Mouse (Mus musculus) adrenal gland, postnatal 25 days (tissue): ENCODE results near the gene Col4a2. TPM values are rescaled to one million over a fixed set of nuclear protein-coding genes. Genes with fewer than 3 reads are reported as not detected.

Experiments
- DNase-seq: peaks from one replicate; pipeline ENCODE4 v3.0.0; 2021; ENCODE audit warnings: mixed read lengths
- total RNA-seq: library from RNA; stranded (reverse); gene quantifications from 2 replicates; pipeline ENCODE4 v1.2.3, GENCODE M21; 2021

Gene Col4a2
- total RNA-seq, 1 experiment from 2014 or later = 214 TPM

DNA sequence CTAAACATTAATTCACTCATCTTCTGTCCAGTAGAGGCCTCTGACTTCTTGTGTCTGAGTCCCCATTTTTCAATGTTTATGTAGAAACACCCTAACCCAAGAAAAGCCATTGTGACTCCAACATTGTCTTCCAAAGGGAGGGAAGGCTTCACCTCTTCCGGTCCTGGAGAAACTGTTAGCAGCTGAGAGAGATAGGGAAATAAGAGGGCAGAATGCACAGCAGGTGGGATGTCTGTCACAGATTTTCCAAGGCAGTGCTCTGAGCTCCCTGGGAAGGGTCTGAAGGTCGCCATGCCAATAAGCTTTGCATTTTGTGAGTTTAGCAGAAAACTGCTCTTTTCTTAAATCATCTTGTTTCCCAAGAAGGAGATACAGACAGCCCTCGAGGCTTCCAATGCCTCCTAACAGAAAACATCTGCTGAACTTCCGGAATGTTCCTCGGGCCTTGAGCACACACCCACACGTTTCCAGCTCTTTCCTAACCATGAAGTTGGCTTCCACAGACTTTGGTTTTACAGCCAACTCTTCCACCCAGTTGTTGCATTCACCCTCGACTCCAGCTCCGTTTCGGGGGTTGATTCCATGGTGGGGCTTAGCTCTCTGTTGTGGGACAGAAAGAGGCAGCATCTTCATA is 72.8 kb downstream of the Col4a2 start:
- DNase-seq = no peak

- DNase-seq = no peak
These were observed 74.7 kb downstream of the Col4a2 start for GRCm38 (mm10) chr8:11387282-11387681.

GRCm38 (mm10) chr8:11389275-11390050 is 76.9 kb downstream of the Col4a2 start:
- DNase-seq = no peak

GRCm38 (mm10) chr8:11392739-11393138 is 80.1 kb downstream of the Col4a2 start:
- peak; percentile 78 for DNase-seq

GRCm38 (mm10) chr8:11393161-11393560 is 80.6 kb downstream of the Col4a2 start:
- no peak for DNase-seq

- DNase-seq = no peak
These were observed 81.0 kb downstream of the Col4a2 start for GRCm38 (mm10) chr8:11393607-11394006.

DNA sequence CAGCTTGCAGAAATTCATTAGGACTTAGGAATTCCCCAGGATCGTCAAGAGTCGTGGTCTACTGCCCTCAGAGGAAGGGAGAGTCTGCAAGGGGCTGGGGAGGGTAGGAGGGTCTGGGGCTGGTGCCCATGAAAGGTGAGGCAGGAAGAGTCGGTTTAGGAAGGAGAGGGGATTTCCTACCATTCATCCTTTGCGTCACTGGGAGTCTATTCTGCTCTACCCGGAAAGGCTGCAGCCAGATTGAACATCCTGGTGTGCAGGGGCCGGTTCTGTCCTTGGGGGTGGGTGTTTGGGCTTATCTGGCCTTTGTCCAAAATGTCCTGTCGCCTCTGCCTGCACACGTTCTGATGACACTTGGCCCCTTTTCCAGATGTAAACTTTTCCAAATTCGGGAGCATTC is 82.2 kb downstream of the Col4a2 start:
- no peak for DNase-seq

DNA sequence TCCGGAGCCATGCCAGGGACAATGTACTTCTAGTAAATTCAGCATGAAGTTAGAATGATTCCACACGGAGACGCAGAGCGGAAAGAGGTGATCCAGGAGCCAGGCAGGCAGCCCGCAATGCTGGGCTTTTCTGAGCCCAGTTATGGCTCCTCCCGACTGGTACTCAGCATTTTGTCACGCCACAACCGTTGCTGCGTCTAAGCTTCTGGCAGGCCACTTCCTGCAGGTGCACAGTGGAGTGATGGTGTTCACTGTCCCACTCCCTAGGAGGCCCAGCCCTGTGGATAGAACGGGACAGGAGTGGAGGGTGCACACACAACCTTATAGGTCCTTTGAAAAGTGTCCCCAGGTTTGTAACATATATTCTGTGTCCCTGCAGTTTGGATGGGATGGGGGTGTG is 83.0 kb downstream of the Col4a2 start:
- DNase-seq = no peak

DNA sequence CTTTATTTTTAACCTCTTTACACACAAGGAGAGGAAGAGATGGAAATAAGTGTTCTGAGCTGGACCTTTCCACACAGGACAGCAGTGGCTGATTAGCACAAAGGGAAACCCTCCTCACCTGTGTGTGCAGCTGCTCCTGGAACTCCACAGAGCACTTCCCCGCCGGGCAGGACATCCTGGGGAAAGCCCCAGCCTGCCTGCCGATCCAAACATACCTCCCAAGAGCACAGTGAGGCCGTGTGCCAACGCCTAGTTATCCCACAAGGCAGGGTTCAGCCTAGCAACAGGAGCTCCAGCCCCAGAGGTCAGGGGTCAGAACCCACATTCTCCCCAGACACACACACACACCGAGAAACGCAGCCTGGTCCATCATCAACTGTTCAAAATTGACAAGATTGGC is 83.5 kb downstream of the Col4a2 start:
- DNase-seq = no peak

DNA sequence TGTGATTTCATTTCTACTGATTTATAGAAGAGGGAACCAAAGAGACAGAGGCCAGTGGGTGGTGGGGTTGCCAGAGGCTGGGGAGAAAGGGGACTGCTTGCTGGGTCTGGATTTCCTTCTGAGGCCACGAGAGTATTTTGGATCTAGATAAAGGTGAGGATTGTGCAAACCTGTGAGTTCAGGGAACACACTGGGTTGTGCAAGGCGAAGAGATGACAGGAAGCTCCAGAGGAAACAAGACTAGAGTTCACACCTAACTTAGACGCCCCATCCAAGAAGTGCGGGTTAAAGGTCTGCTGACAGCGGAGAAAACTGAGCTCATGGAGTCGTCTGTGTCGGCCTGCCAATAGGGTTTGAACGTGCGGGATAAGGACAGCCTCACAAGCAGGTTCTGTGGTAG is 84.5 kb downstream of the Col4a2 start:
- no peak for DNase-seq

DNA sequence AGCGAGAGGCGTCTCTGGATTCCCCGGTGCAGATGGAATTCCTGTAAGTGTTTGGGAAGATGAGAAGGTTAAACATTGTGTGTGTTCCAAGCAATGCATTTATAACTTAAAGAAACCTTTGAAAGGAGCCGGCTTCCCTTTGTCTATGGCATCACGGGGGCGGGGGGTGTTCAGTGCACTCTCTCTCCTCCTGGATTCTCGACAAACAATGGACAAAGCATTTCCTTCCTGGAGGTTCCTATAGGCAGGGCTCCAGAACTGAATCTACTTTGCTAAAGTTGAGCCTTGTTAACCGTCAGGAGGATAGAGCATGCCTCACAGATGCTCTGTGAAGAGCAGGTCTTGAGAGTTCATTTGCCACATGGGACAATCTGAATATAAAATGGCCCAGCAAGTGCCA is 87.1 kb downstream of the Col4a2 start:
- no peak for DNase-seq

DNA sequence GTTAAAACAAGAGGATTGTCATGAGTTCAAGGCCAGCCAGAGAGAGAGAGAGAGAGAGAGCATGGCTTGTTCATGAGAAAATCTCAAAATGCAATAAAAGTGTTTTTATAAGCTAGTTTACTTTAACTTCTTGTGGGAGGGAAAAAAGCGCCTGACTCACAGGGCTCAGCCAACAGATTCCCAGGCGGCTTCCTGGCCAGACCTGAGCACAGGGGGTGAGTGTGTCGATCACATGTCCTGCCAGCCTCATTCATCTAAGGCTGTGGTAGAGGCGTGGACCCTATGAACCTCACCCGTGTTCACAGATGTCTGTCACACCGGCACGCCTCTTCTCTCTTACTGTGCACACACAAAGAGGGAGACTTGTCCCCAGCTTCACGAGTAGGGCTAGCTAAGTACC is 87.6 kb downstream of the Col4a2 start:
- no peak for DNase-seq

- no peak for DNase-seq
These were observed 88.6 kb downstream of the Col4a2 start for GRCm38 (mm10) chr8:11401183-11401582.

- DNase-seq = no peak
These were observed 89.6 kb downstream of the Col4a2 start for GRCm38 (mm10) chr8:11402220-11402619.

- DNase-seq = no peak
These were observed 91.2 kb downstream of the Col4a2 start for GRCm38 (mm10) chr8:11403813-11404212.

GRCm38 (mm10) chr8:11404614-11405013 is 92.0 kb downstream of the Col4a2 start:
- no peak for DNase-seq

- DNase-seq = peak; percentile 45
These were observed 93.3 kb downstream of the Col4a2 start for GRCm38 (mm10) chr8:11405722-11406481.

DNA sequence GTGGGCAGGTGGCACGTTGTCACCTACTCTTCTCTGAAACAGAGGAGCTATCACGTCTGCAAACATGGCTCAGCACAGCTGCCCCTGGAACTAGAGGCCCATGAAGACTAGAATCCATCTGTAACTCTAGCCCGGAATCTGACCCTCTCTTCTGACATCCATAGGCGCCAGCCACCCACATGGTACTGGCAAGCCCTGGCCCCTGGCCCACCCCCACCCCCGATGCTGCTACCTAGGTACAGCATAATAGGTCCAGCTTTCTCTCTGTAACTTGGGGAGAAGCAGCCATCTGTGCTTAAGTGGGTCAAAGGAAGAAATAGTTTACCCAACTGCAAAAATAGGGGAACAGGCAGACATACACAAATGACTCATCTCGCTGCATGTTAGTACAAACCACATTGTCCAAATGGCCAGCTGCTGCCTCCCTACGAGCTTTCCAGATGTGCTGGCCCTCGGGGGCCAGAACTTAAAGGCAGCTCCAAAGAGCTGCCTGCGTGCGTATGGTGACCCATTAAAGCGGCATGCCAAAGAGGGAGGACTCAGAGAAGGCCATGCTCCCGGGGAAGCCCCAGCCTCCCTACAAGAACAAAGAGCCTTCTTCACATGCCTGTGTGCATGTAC is 99.0 kb downstream of the Col4a2 start:
- DNase-seq = no peak

DNA sequence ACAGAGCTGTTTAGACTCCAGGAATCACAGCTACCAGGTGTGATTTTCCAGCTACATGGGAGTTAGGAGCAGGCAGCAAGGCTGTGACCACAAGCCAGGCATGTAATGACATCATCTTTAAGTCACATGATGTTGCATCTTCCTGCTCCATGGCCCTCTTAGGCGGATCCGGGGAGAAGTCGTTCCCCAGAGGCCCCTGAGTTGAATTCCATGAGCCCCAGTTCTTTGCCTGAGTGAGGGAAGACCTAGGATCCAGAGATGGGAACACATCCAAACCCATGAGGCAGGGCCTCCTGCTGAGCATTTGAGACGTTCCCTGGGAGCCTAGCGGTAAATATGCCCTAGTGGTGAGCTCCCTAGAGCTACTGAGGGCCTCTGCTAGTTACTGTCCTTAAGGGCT is 99.8 kb downstream of the Col4a2 start:
- no peak for DNase-seq

DNA sequence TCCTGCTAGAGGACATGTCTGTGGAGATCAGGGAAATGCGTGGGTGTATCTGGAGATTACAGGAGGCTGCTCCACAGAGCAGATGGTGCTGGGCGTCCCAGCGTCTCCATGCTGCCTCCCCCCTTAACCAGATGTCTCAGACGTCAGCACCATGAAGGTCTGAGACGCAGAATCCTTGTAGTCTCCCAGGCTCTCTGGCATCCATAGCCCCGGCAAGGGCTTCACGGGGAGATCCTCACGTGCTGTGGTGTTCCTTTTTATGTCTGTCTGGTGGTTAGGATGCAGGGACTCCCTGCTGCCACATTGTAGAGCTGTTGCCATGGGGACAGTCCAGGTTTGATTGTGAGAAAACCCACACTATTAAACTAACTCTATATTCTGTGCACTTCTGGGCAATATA is 101.7 kb downstream of the Col4a2 start:
- DNase-seq = no peak

GRCm38 (mm10) chr8:11415089-11415488 is 102.5 kb downstream of the Col4a2 start:
- no peak for DNase-seq

- peak; percentile 43 for DNase-seq
These were observed 105.2 kb downstream of the Col4a2 start for GRCm38 (mm10) chr8:11417762-11418161.

DNA sequence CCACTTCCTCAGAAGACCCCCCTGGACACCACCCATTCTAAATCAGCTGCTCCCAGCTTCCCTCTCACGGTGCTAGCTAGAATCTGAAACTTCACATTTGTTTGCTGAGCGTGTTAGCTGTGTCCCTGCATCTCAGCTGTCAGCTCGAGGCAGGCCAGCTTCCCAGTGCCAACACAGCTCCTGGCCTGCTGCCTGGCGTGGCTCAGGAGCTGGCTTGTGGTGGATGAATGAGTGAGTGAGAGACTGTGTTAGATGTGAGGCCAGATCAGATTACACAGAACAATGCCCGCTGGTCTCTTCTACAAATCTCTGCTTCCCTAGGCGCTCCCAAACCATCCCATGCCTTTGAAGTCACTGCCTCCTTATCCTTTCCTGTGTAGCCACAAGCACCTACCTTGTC is 106.6 kb downstream of the Col4a2 start:
- peak; percentile 76 for DNase-seq
